Mouse (Mus musculus) spleen, adult 2 months (tissue): ENCODE data around the gene Pkd1l1.

Experiments
- CTCF ChIP-seq: fragments of 200-500 bp; IDR thresholded peaks from 2 replicates; pipeline ENCODE4 v1.5.1; 2011; ENCODE audit warnings: mild to moderate bottlenecking, inconsistent platforms; ENCODE audit not compliant: insufficient read depth, insufficient read length, insufficient replicate concordance; ENCODE audit errors: extremely low read depth
- POLR2A ChIP-seq: fragments of 200-500 bp; IDR thresholded peaks from 2 replicates; pipeline ENCODE4 v1.6.1; 2011; ENCODE audit warnings: low read depth, low read length, inconsistent platforms

DNA sequence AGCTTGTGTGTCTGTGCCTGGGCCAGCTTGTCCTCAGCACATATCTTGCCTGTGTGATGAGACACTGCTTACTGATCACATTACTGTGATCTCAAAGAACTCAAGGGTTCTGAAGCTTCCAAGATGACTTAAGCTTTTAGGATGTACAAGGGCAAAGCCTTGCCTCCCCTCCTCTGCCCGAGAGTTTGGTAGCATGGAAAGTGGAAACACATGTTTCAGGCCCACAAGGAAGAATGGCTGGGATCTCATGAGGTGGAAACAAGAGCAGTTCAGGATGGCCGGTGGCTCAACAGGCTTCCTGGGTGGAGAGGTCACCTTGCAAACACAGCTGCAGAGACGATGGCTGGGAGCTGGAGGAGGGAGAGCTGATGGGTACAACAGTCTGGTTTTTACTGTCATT is 147.0 kb downstream of the Pkd1l1 start:
- no peak for TF ChIP-seq POLR2A
- no peak for TF ChIP-seq CTCF
